Mouse (Mus musculus) left cerebral cortex, adult 18-20 months (tissue): ENCODE measurements around the gene Vmn1r166. TPM values are rescaled to one million over a fixed set of nuclear protein-coding genes. Genes with fewer than 3 reads are reported as not detected.
"Not testable (repeated sequence)": the region's sequence is repeated elsewhere in the genome, so short reads cannot be mapped to it uniquely, and the experiment has no call there.

ENCODE experiments used
- DNase-seq, 2 experiments: peaks; one replicate each; pipeline ENCODE4 v3.0.0; 2021 to 2022; ENCODE audit warnings: low spot score in 2 of 2, mixed read lengths in 1 of 2
- long read RNA-seq, 2 experiments: library from polyadenylated mRNA; stranded (forward); transcript quantifications; one replicate each; pipeline ENCODE4 v2.0.0; 2021
- total RNA-seq, 2 experiments: library from RNA; stranded (reverse); gene quantifications; 2 replicates each; pipeline ENCODE4 v1.2.3; 2021

The Vmn1r166 gene
- total RNA-seq: not detected
- long read RNA-seq, experiment 1: 0 reads
- long read RNA-seq, experiment 2: 0 reads

DNA sequence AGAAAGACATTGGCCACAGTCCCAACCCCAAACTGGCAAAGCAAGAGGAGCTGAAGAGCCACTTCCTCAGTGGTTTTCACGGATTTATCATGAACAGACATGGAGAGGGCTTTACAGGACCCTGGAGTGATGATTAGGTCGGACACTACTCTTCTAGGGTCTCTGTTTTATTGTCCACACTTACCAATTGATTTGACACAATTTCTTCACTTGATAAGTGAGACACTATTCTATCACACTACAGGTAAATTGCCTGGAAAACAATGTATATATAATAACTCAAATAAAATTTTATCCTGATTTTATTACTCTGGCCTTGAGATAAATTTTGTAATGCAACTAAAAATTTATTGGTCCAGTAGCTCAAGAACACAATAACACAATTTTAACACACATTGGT is at the start of gene Vmn1r166:
Gene Vmn1r166 (minus strand): TSS at position 101 of the 400 bp plus-strand sequence.
- DNase-seq: not testable (repeated sequence)

GRCm38 (mm10) chr7:23300892-23301291 is 49.4 kb upstream of the Vmn1r166 start, which contains the start of gene Nlrp4e:
Gene Nlrp4e, plus strand, starts transcription at chr7:23301192.
- not testable (repeated sequence) for DNase-seq

GRCm38 (mm10) chr7:23278800-23279199 is 27.3 kb upstream of the Vmn1r166 start, which contains the start of gene Gm6902:
Gene Gm6902, minus strand, starts transcription at chr7:23278900.
- not testable (repeated sequence) for DNase-seq

DNA sequence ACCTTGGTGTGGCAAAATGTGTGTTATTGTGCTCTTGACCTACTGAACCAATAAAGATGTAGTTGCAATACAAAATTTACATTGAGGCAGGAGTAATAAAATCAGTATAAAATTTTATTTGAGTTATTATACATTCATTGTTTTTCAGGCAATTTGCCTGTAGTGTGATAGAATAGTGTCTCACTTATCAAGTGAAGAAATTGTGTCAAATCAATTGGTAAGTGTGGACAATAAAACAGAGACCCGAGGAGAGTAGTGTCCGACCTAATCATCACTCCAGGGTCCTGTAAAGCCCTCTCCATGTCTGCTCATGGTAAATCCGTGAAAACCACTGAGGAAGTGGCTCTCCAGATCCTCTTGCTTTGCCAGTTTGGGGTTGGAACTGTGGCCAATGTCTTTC is 34.5 kb downstream of the Vmn1r166 start, which contains the start of gene Vmn1r165:
Gene Vmn1r165 (plus strand): TSS at position 301 of the 400 bp plus-strand sequence.
- not testable (repeated sequence) for DNase-seq

Other genes starting within 250 kb of the Vmn1r166 start
- not detected for gene Gm4216, start 231.8 kb downstream of the Vmn1r166 start, total RNA-seq
- not detected for gene Vmn1r163, start 196.1 kb downstream of the Vmn1r166 start, total RNA-seq
- not detected for gene Gm8720, start 184.2 kb downstream of the Vmn1r166 start, total RNA-seq
- not detected for gene Gm10662, start 107.2 kb downstream of the Vmn1r166 start, total RNA-seq
- gene Vmn1r165, start 34.4 kb downstream of the Vmn1r166 start, total RNA-seq: not detected
- gene Gm6902, start 27.2 kb upstream of the Vmn1r166 start, total RNA-seq: not detected
- gene Nlrp4e, start 49.5 kb upstream of the Vmn1r166 start, total RNA-seq: not detected
- gene Nlrp5, start 134.2 kb upstream of the Vmn1r166 start, total RNA-seq: under 1 TPM; 0.14 to 0.47 TPM